Mouse (Mus musculus): ENCODE data around the gene Fam181b. TPM values are rescaled to one million over a fixed set of nuclear protein-coding genes. Genes with fewer than 3 reads are reported as not detected.

Gene Fam181b
- polyA plus RNA-seq, 1 experiment, result not detected

DNA sequence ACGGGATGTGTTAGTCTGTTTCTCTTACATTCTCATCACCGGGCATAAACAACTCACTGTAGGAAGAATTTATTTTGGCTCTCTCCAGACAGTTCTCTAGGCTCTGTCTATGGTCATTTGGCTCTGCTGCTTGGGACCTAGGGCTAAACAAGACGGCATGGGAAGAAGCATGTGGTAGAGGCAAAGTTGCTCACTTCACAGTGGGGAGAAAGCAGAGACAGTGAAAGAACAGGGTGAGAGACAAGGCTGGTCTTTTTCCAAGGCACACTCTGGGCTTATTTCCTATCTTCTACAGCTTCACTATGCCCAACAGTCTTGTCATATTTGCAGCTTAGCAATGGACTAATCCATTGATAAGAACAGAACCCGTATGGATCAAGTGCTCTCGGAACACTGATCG, 31.4 kb downstream of the Fam181b start:
- Histone ChIP-seq H3K4me1 (ENCODE audit: control insufficient read depth) (no peaks in the 10 kb centered on the region), H3K36me3 (ENCODE audit: control insufficient read depth) (no peaks in the 10 kb centered on the region), H3K4me3 (replicated peaks) (no peak overlapping the region), H3K27me3 (ENCODE audit: control insufficient read depth) (no peaks in the 10 kb centered on the region), H3K9me3 (ENCODE audit: control insufficient read depth, low read length) (no peaks in the 10 kb centered on the region)
- no peak for TF ChIP-seq GATA1 (IDR thresholded peaks at IDR 0.05; ENCODE audit: low read length)
- no peak for TF ChIP-seq TAL1 (IDR thresholded peaks at IDR 0.05; ENCODE audit: low read length)

DNA sequence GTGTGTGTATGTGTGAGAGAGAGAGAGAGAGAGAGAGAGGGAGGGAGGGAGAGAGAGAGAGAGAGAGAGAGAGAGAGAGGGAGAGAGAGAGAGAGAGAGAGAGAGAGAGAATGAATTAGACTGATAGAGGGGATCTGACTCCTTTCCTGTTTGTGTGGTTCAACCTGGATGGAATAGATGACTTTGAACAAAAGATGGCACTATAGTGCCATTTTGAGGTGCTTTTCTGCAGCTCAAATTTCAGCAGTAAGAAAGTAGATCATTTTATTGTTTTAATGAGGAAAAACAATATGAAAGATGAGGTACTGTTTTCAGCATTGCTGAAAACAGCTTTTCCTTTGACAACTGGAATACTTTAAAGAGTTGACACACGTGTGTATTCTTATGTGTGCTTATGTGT, 37.9 kb downstream of the Fam181b start:
- TF ChIP-seq GATA1 (IDR thresholded peaks at IDR 0.05; ENCODE audit: low read length), result no peak
- TF ChIP-seq TAL1 (IDR thresholded peaks at IDR 0.05; ENCODE audit: low read length), result no peak
- Histone ChIP-seq H3K4me1 (ENCODE audit: control insufficient read depth) (no peaks in the 10 kb centered on the region), H3K9me3 (ENCODE audit: control insufficient read depth, low read length) (no peaks in the 10 kb centered on the region), H3K36me3 (ENCODE audit: control insufficient read depth) (no peaks in the 10 kb centered on the region), H3K27me3 (ENCODE audit: control insufficient read depth) (no peaks in the 10 kb centered on the region), H3K4me3 (replicated peaks) (no peak overlapping the region)

DNA sequence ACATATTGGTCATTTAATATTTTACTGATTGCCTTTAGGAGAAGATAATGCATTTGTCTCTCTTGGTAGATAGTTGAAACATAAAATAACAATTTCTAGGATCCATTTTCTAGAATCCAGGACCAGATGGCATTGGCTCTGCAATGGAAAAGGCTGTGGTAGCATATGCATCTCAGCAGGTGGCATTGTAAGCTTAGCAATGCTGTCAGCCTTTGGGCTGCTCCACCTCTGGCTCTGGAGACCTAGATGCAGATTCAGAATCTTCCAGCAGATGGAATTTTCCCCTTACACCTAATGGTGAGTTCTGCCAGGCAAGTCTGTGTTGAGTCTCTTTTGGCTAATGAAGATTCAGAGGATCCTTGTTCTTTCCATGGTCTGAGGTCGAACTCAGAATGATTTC, 44.3 kb downstream of the Fam181b start:
- Histone ChIP-seq H3K27me3 (ENCODE audit: control insufficient read depth) (no peaks in the 10 kb centered on the region), H3K9me3 (ENCODE audit: control insufficient read depth, low read length) (no peaks in the 10 kb centered on the region), H3K4me1 (ENCODE audit: control insufficient read depth) (no peaks in the 10 kb centered on the region), H3K36me3 (ENCODE audit: control insufficient read depth) (no peaks in the 10 kb centered on the region), H3K4me3 (replicated peaks) (no peak overlapping the region)
- TF ChIP-seq GATA1 (IDR thresholded peaks at IDR 0.05; ENCODE audit: low read length) (no peak), TAL1 (IDR thresholded peaks at IDR 0.05; ENCODE audit: low read length) (no peak)

Other genes starting within 250 kb of the Fam181b start
- gene Ddias, start 205.6 kb upstream of the Fam181b start, polyA plus RNA-seq (2012), result 0.14 and 0.55 TPM in 2 replicates
- gene Prcp, start 205.4 kb upstream of the Fam181b start, polyA plus RNA-seq (2012), result 1.4 and 2.6 TPM in 2 replicates

All from erythroblast, embryonic 14.5 days (primary cell).